Mouse (Mus musculus) bone marrow macrophage, adult 2 months (primary cell): ENCODE results near the gene Olfr1195. TPM values are rescaled to one million over a fixed set of nuclear protein-coding genes. Genes with fewer than 3 reads are reported as not detected.
"Not testable (repeated sequence)": the region's sequence is repeated elsewhere in the genome, so short reads cannot be mapped to it uniquely, and the experiment has no call there.

Source experiments
- H3K27ac ChIP-seq: 2 replicates; pipeline ENCODE4 v1.5.1; 2012; ENCODE audit warnings: low read depth, low read length; ENCODE audit not compliant: insufficient read depth
- H3K4me1 ChIP-seq: 2 replicates; pipeline ENCODE4 v1.6.1; 2012; ENCODE audit warnings: low read length; ENCODE audit not compliant: control insufficient read depth, insufficient read depth
- H3K4me3 ChIP-seq: 2 replicates; pipeline ENCODE4 v1.5.1; 2012; ENCODE audit warnings: mild to moderate bottlenecking, low read length, moderate library complexity; ENCODE audit not compliant: insufficient read depth
- CTCF ChIP-seq: IDR thresholded peaks from 2 replicates; pipeline ENCODE4 v1.5.1; 2012; ENCODE audit warnings: low read depth, mild to moderate bottlenecking, low read length, moderate library complexity
- POLR2A ChIP-seq: IDR thresholded peaks from 2 replicates; pipeline ENCODE4 v1.6.1; 2012; ENCODE audit warnings: mild to moderate bottlenecking, low read depth, low read length, borderline replicate concordance
- polyA plus RNA-seq: library from polyadenylated mRNA; stranded (reverse); fragments of >200 nt; gene quantifications from 2 replicates; pipeline ENCODE4 v1.2.4, GENCODE M21; 2012; ENCODE audit not compliant: missing spikeins, insufficient read depth, insufficient read length

The Olfr1195 gene
- polyA plus RNA-seq: not detected in 2 replicates

GRCm38 (mm10) chr2:88689087-88689486 lies at the start of gene Olfr1195:
Olfr1195 (minus strand) TSS chr2:88689187.
- no peaks in the 10 kb centered on the region for H3K4me1 ChIP-seq
- H3K27ac ChIP-seq: no peak within 1 kb of the TSS
- TF ChIP-seq CTCF (no peak), POLR2A (no peak)
- H3K4me3 ChIP-seq: no peak within 1 kb of the TSS

- H3K4me1 ChIP-seq: no peaks in the 10 kb centered on the region
- no peak within 1 kb of the TSS for H3K4me3 ChIP-seq
- TF ChIP-seq POLR2A (no peak), CTCF (no peak)
- no peak within 1 kb of the TSS for H3K27ac ChIP-seq
Measured at GRCm38 (mm10) chr2:88732266-88732665, 43.3 kb upstream of the Olfr1195 start, which contains the start of gene Olfr1197. Olfr1197 (minus strand) TSS chr2:88732366.

- no peak for TF ChIP-seq POLR2A
- TF ChIP-seq CTCF: no peak
- H3K4me3 ChIP-seq: no peak within 1 kb of the TSS
- H3K27ac ChIP-seq: no peak within 1 kb of the TSS
- H3K4me1 ChIP-seq: no peaks in the 10 kb centered on the region
Measured at GRCm38 (mm10) chr2:88704497-88704896, 15.5 kb upstream of the Olfr1195 start, which contains the start of gene Olfr1196. Olfr1196 (minus strand) TSS chr2:88704597.

- H3K4me3 ChIP-seq, H3K27ac ChIP-seq, H3K4me1 ChIP-seq: not testable (repeated sequence)
Measured at GRCm38 (mm10) chr2:88675328-88675727, 13.7 kb downstream of the Olfr1195 start, which contains the start of gene Olfr1193. Olfr1193 (plus strand) TSS chr2:88675628.

GRCm38 (mm10) chr2:88648209-88648608 lies 40.8 kb downstream of the Olfr1195 start, which contains the start of gene Olfr1192-ps1:
Olfr1192-ps1 (plus strand) TSS chr2:88648509.
- no peak for TF ChIP-seq CTCF
- TF ChIP-seq POLR2A: no peak
- no peak within 1 kb of the TSS for H3K4me3 ChIP-seq
- no peak within 1 kb of the TSS for H3K27ac ChIP-seq
- H3K4me1 ChIP-seq: no peaks in the 10 kb centered on the region

- not testable (repeated sequence) for H3K27ac ChIP-seq
Measured at GRCm38 (mm10) chr2:88640242-88640641, 48.7 kb downstream of the Olfr1195 start, which contains the start of gene Olfr1191-ps1. Olfr1191-ps1 (plus strand) TSS chr2:88640542.

More at GRCm38 (mm10) chr2:88640242-88640641, 48.7 kb downstream of the Olfr1195 start, which contains the start of gene Olfr1191-ps1:
- H3K4me3 ChIP-seq, H3K4me1 ChIP-seq: not testable (repeated sequence)

Other genes with a start within 250 kb of the Olfr1195 start
- not detected in 2 replicates for gene Gm13757, start 240.1 kb downstream of the Olfr1195 start, polyA plus RNA-seq
- gene Olfr1183, start 234.3 kb downstream of the Olfr1195 start, polyA plus RNA-seq: 0.07 and 0.13 TPM in 2 replicates
- not detected in 2 replicates for gene Olfr1184, start 205.6 kb downstream of the Olfr1195 start, polyA plus RNA-seq
- gene Olfr1185-ps1, start 195.9 kb downstream of the Olfr1195 start, polyA plus RNA-seq: not detected in 2 replicates
- gene Olfr1186, start 170.6 kb downstream of the Olfr1195 start, polyA plus RNA-seq: not detected in 2 replicates
- gene Olfr1188, start 132.3 kb downstream of the Olfr1195 start, polyA plus RNA-seq: not detected in 2 replicates
- not detected in 2 replicates for gene Olfr1189, start 102.7 kb downstream of the Olfr1195 start, polyA plus RNA-seq
- 0.12 TPM in 1 of 2 replicates, not detected in the other for gene Olfr1191-ps1, start 48.6 kb downstream of the Olfr1195 start, polyA plus RNA-seq
- 0.12 TPM in 1 of 2 replicates, not detected in the other for gene Olfr1192-ps1, start 40.7 kb downstream of the Olfr1195 start, polyA plus RNA-seq
- 0.45 TPM in 1 of 2 replicates, not detected in the other for gene Olfr1193, start 13.6 kb downstream of the Olfr1195 start, polyA plus RNA-seq
- not detected in 2 replicates for gene Olfr1196, start 15.4 kb upstream of the Olfr1195 start, polyA plus RNA-seq
- gene Olfr1197, start 43.2 kb upstream of the Olfr1195 start, polyA plus RNA-seq: not detected in 2 replicates
- not detected in 2 replicates for gene Olfr1198, start 62.2 kb upstream of the Olfr1195 start, polyA plus RNA-seq
- not detected in 2 replicates for gene Olfr1199, start 71.3 kb upstream of the Olfr1195 start, polyA plus RNA-seq
- gene Olfr1200, start 81.3 kb upstream of the Olfr1195 start, polyA plus RNA-seq: not detected in 2 replicates
- not detected in 2 replicates for gene Olfr1201, start 103.8 kb upstream of the Olfr1195 start, polyA plus RNA-seq
- not detected in 2 replicates for gene Olfr1202, start 125.3 kb upstream of the Olfr1195 start, polyA plus RNA-seq
- not detected in 2 replicates for gene Olfr1205, start 140.6 kb upstream of the Olfr1195 start, polyA plus RNA-seq
- not detected in 2 replicates for gene Olfr1204, start 160.1 kb upstream of the Olfr1195 start, polyA plus RNA-seq
- gene Olfr1206, start 174.0 kb upstream of the Olfr1195 start, polyA plus RNA-seq: not detected in 2 replicates
- gene Olfr1208, start 213.1 kb upstream of the Olfr1195 start, polyA plus RNA-seq: not detected in 2 replicates
- gene Olfr1209, start 226.0 kb upstream of the Olfr1195 start, polyA plus RNA-seq: not detected in 2 replicates
- gene Olfr1211, start 248.9 kb upstream of the Olfr1195 start, polyA plus RNA-seq: not detected in 2 replicates